Mouse (Mus musculus): Measurements from ENCODE around the gene Adig. TPM values are rescaled to one million over a fixed set of nuclear protein-coding genes. Genes with fewer than 3 reads are reported as not detected.

The Adig gene
- total and polyA plus RNA-seq, 3 experiments, result not detected

- Histone ChIP-seq H3K4me2 (ENCODE audit: insufficient read depth, low read depth, poor library complexity, severe bottlenecking) (no peak overlapping the region), H3K4me1 (ENCODE audit: control insufficient read depth in 1 of 2, insufficient read depth in 2 of 2) (no peaks in the 10 kb centered on the region), H3K79me2 (replicated peaks; ENCODE audit: control insufficient read depth, extremely low read depth, insufficient read depth, poor library complexity, severe bottlenecking) (no peaks in the 10 kb centered on the region), H3K27me3 (replicated peaks) (peaks cover 5% of the 10 kb centered on the region), H3K36me3 (replicated peaks in 1 of 2; ENCODE audit: control insufficient read depth in 1 of 2, insufficient read depth in 1 of 2, low read length in 1 of 2) (no peaks in the 10 kb centered on the region), H3K4me3 (replicated peaks in 1 of 3; ENCODE audit: low read depth in 2 of 3, low read length in 2 of 3, poor library complexity in 1 of 3) (no peak overlapping the region), H3K27ac (ENCODE audit: insufficient read depth, low read depth) (no peak overlapping the region), H3K9me3 (replicated peaks; ENCODE audit: low read length) (no peaks in the 10 kb centered on the region), H3K9ac (ENCODE audit: insufficient read depth, low read depth) (no peak overlapping the region)
- TF ChIP-seq MYC (IDR thresholded peaks at IDR 0.05; ENCODE audit: low read depth, low read length) (no peak), ZC3H11A (IDR thresholded peaks at IDR 0.05; ENCODE audit: low read depth, low read length) (no peak), EP300 (IDR thresholded peaks at IDR 0.05; ENCODE audit: low read length) (no peak), CHD2 (IDR thresholded peaks at IDR 0.05; ENCODE audit: low read length) (no peak), MAZ (IDR thresholded peaks at IDR 0.05; ENCODE audit: low read depth, low read length) (no peak), USF1 (IDR thresholded peaks at IDR 0.05; ENCODE audit: low read depth, low read length) (no peak), SIN3A (IDR thresholded peaks at IDR 0.05; ENCODE audit: low read length) (no peak), NRF1 (IDR thresholded peaks at IDR 0.05; ENCODE audit: low read depth, low read length) (no peak), POLR2A (IDR thresholded peaks at IDR 0.05; ENCODE audit: low read depth, low read length) (no peak), ZMIZ1 (IDR thresholded peaks at IDR 0.05; ENCODE audit: low read depth, low read length) (no peak), USF2 (conservative IDR thresholded peaks at IDR 0.05; ENCODE audit: low read depth, low read length) (no peak), IRF4 (IDR thresholded peaks at IDR 0.05; ENCODE audit: low read depth, low read length) (no peak), E2F4 (IDR thresholded peaks at IDR 0.05; ENCODE audit: insufficient replicate concordance, low read depth, low read length) (no peak), ETS1 (conservative IDR thresholded peaks at IDR 0.05; ENCODE audit: low read depth, low read length) (no peak), RAD21 (IDR thresholded peaks at IDR 0.05; ENCODE audit: low read depth, low read length) (no peak), UBTF (IDR thresholded peaks at IDR 0.05; ENCODE audit: low read depth, low read length) (no peak), PAX5 (IDR thresholded peaks at IDR 0.05; ENCODE audit: low read length) (no peak), SMC3 (IDR thresholded peaks at IDR 0.05; ENCODE audit: low read depth, low read length) (no peak), NELFE (IDR thresholded peaks at IDR 0.05; ENCODE audit: low read depth, low read length) (no peak)
- in situ Hi-C loops (cut with MboI; ENCODE audit: low pct_ligation_motif_present, low pct_unique_long_range_greater_than_20kb, low sequenced_read_pairs), result no loop called here
- DNase-seq (ENCODE audit: extremely low read depth), result no peak
- dilution Hi-C loops (cut with MboI; ENCODE audit: extremely low pct_ligation_motif_present, extremely low pct_unique_long_range_greater_than_20kb, low sequenced_read_pairs), result no loop called here
Measured at GRCm38 (mm10) chr2:158507046-158507445, 4.6 kb downstream of the Adig start.

- H3K9me3 ChIP-seq (replicated peaks; ENCODE audit: low read length), result no peaks in the 10 kb centered on the region
- no peaks in the 10 kb centered on the region for H3K36me3 ChIP-seq (replicated peaks in 1 of 2; ENCODE audit: control insufficient read depth in 1 of 2, insufficient read depth in 1 of 2, low read length in 1 of 2)
- H3K4me2 ChIP-seq (ENCODE audit: insufficient read depth, low read depth, poor library complexity, severe bottlenecking), result no peak overlapping the region
- no peak overlapping the region for H3K4me3 ChIP-seq (replicated peaks in 1 of 3; ENCODE audit: low read depth in 2 of 3, low read length in 2 of 3, poor library complexity in 1 of 3)
- H3K9ac ChIP-seq (ENCODE audit: insufficient read depth, low read depth), result no peak overlapping the region
- TF ChIP-seq JUND (conservative IDR thresholded peaks at IDR 0.05; ENCODE audit: low read depth, low read length) (no peak), ZKSCAN1 (IDR thresholded peaks at IDR 0.05; ENCODE audit: borderline replicate concordance, low read depth, low read length) (no peak), EP300 (IDR thresholded peaks at IDR 0.05; ENCODE audit: low read length) (no peak), ETS1 (conservative IDR thresholded peaks at IDR 0.05; ENCODE audit: low read depth, low read length) (no peak), RAD21 (IDR thresholded peaks at IDR 0.05; ENCODE audit: low read depth, low read length) (no peak), HCFC1 (IDR thresholded peaks at IDR 0.05; ENCODE audit: low read depth, low read length) (no peak), CHD2 (IDR thresholded peaks at IDR 0.05; ENCODE audit: low read length) (no peak), SMC3 (IDR thresholded peaks at IDR 0.05; ENCODE audit: low read depth, low read length) (no peak), PAX5 (IDR thresholded peaks at IDR 0.05; ENCODE audit: low read length) (no peak), USF2 (conservative IDR thresholded peaks at IDR 0.05; ENCODE audit: low read depth, low read length) (no peak)
- H3K27me3 ChIP-seq (replicated peaks), result peaks cover 5% of the 10 kb centered on the region
- dilution Hi-C loops (cut with MboI; ENCODE audit: extremely low pct_ligation_motif_present, extremely low pct_unique_long_range_greater_than_20kb, low sequenced_read_pairs), result no loop called here
- no peaks in the 10 kb centered on the region for H3K79me2 ChIP-seq (replicated peaks; ENCODE audit: control insufficient read depth, extremely low read depth, insufficient read depth, poor library complexity, severe bottlenecking)
- H3K4me1 ChIP-seq (ENCODE audit: control insufficient read depth in 1 of 2, insufficient read depth in 2 of 2), result no peaks in the 10 kb centered on the region
- H3K27ac ChIP-seq (ENCODE audit: insufficient read depth, low read depth), result no peak overlapping the region
- in situ Hi-C loops (cut with MboI; ENCODE audit: low pct_ligation_motif_present, low pct_unique_long_range_greater_than_20kb, low sequenced_read_pairs), result no loop called here
- DNase-seq (ENCODE audit: extremely low read depth), result no peak
Measured at GRCm38 (mm10) chr2:158510665-158511064, 8.3 kb downstream of the Adig start.

Measured in CH12.LX (cell line).